In the genomic region with DNA sequence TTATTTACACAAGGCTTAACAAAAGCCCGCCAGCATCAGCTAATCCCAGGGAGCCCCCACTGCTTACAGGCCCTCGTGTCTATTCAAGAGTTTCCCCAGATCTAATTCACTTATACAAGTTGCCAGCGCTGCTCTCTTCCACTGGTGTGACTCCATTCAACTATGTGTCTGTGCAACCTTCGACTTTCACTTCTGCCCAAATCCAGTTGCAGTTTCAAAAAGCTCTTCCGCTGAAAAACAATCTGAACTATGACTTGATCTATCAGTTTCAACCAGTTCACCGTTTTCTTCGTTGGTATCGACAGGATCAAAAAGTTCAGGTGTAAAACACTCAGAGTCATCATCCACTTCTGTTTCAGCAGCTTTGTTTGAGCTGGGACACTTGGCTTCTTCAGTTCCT, we compare ENCODE assay signal across 16 mouse cellular contexts.
"Had no signal": no experiment of that assay in that cellular context is flagged by ENCODE, and none has a peak within 500 bp of the region (broad histone marks: within the 10 kb centered on the region; RNA-seq: fewer than 3 reads in every experiment).

No protein-coding gene starts in this region.

- H3K27ac ChIP-seq: neural tube, embryonic 13.5 days; neural tube, embryonic 15.5 days; stomach, embryonic 15.5 days; stomach, postnatal 0 days had no signal

- DNase-seq: retina, postnatal 1 day; right cerebral cortex, adult 18-20 months; right cerebral cortex, postnatal 14 days; right cerebral cortex, postnatal 25 days; right cerebral cortex, postnatal 4 days; spleen, adult 18-20 months; thymus, adult 18-20 months; thymus, adult 2 months; thymus, postnatal 14 days; thymus, postnatal 25 days; thymus, postnatal 36 days; thymus, postnatal 4 days had no signal

- H3K27me3 ChIP-seq: neural tube, embryonic 13.5 days; neural tube, embryonic 15.5 days; stomach, embryonic 15.5 days had no signal

- H3K4me3 ChIP-seq: neural tube, embryonic 13.5 days; neural tube, embryonic 15.5 days; stomach, embryonic 15.5 days had no signal

- H3K9me3 ChIP-seq: neural tube, embryonic 13.5 days; neural tube, embryonic 15.5 days; stomach, embryonic 15.5 days had no signal

- H3K4me1 ChIP-seq: neural tube, embryonic 13.5 days; neural tube, embryonic 15.5 days; stomach, embryonic 15.5 days had no signal

- H3K9ac ChIP-seq: neural tube, embryonic 13.5 days; neural tube, embryonic 15.5 days; stomach, embryonic 15.5 days had no signal

- H3K36me3 ChIP-seq: neural tube, embryonic 13.5 days; neural tube, embryonic 15.5 days; stomach, embryonic 15.5 days had no signal

- H3K4me2 ChIP-seq: neural tube, embryonic 13.5 days; neural tube, embryonic 15.5 days; stomach, embryonic 15.5 days had no signal
